Mouse (Mus musculus) right cerebral cortex, adult 2 months (tissue): ENCODE results near the gene Edn2.

Source experiments
- DNase-seq, 2 experiments: peaks; one replicate each; pipeline ENCODE4 v3.0.0; 2021 to 2022; ENCODE audit warnings: low spot score in 2 of 2

Edn2 gene

GRCm38 (mm10) chr4:120153736-120154135, 7.3 kb upstream of the Edn2 start:
- no peak for DNase-seq

- no peak for DNase-seq
Measured at GRCm38 (mm10) chr4:120158714-120159310, 2.2 kb upstream of the Edn2 start.

- no peak for DNase-seq
Measured at GRCm38 (mm10) chr4:120162586-120162985, 1.6 kb downstream of the Edn2 start.

- DNase-seq: peak; percentile 62 to 69
Measured at GRCm38 (mm10) chr4:120163242-120163641, 2.2 kb downstream of the Edn2 start.

- DNase-seq: no peak
Measured at GRCm38 (mm10) chr4:120164316-120164715, 3.3 kb downstream of the Edn2 start.

- no peak for DNase-seq
Measured at GRCm38 (mm10) chr4:120167778-120168177, 6.8 kb downstream of the Edn2 start.

- no peak for DNase-seq
Measured at GRCm38 (mm10) chr4:120168346-120168745, 7.3 kb downstream of the Edn2 start.

- no peak for DNase-seq
Measured at GRCm38 (mm10) chr4:120170387-120170936, 9.5 kb downstream of the Edn2 start.

- peak; percentile 20 to 24 for DNase-seq
Measured at GRCm38 (mm10) chr4:120172050-120172684, 11.2 kb downstream of the Edn2 start.

GRCm38 (mm10) chr4:120179123-120179522, 18.1 kb downstream of the Edn2 start:
- DNase-seq: no peak

GRCm38 (mm10) chr4:120180535-120180934, 19.5 kb downstream of the Edn2 start:
- no peak for DNase-seq

- DNase-seq: no peak
Measured at GRCm38 (mm10) chr4:120184374-120184991, 23.5 kb downstream of the Edn2 start.

GRCm38 (mm10) chr4:120186441-120186840, 25.4 kb downstream of the Edn2 start:
- no peak for DNase-seq

- DNase-seq: no peak
Measured at GRCm38 (mm10) chr4:120186934-120187333, 25.9 kb downstream of the Edn2 start.

GRCm38 (mm10) chr4:120188204-120188603, 27.2 kb downstream of the Edn2 start:
- no peak for DNase-seq

GRCm38 (mm10) chr4:120188651-120189161, 27.7 kb downstream of the Edn2 start:
- DNase-seq: peak; percentile 61 to 74

- peak; percentile 34 to 37 for DNase-seq
Measured at GRCm38 (mm10) chr4:120189941-120190340, 28.9 kb downstream of the Edn2 start.

GRCm38 (mm10) chr4:120191987-120192386, 31.0 kb downstream of the Edn2 start:
- DNase-seq: no peak

- DNase-seq: no peak
Measured at GRCm38 (mm10) chr4:120194026-120194425, 33.0 kb downstream of the Edn2 start.

- DNase-seq: no peak
Measured at GRCm38 (mm10) chr4:120194965-120195364, 34.0 kb downstream of the Edn2 start.

GRCm38 (mm10) chr4:120199184-120199885, 38.3 kb downstream of the Edn2 start:
- no peak for DNase-seq
